Mouse (Mus musculus): ENCODE data around the gene Hipk2.

- TF ChIP-seq POLR2A (IDR thresholded peaks at IDR 0.05; ENCODE audit: low read depth, low read length) (no peak), CTCF (IDR thresholded peaks at IDR 0.05; ENCODE audit: extremely low read depth, insufficient read depth, insufficient read length, insufficient replicate concordance) (no peak)
Measured at GRCm38 (mm10) chr6:38752495-38752894, 123.5 kb downstream of the Hipk2 start.
